Mouse (Mus musculus) kidney, embryonic 14.5 days (tissue): ENCODE results near the gene Eif2s3x. TPM values are rescaled to one million over a fixed set of nuclear protein-coding genes. Genes with fewer than 3 reads are reported as not detected.

Experiments
- ATAC-seq: fragments of 200-750 bp; cut with Nextera tagmentation; 2 replicates; pipeline ENCODE4 v1.8.0; 2017; ENCODE audit warnings: moderate number of reproducible peaks, mild to moderate bottlenecking, moderate TSS enrichment, moderate library complexity; ENCODE audit not compliant: low FRiP score, low TSS enrichment
- H3K27ac ChIP-seq: fragments of 300-500 bp; sonication (generic); 2 replicates; pipeline ENCODE4 v1.5.1; 2014; ENCODE audit warnings: low read depth, mild to moderate bottlenecking, low read length, moderate library complexity, mixed read lengths
- H3K27me3 ChIP-seq: fragments of 300-500 bp; sonication (generic); 2 replicates; pipeline ENCODE4 v1.6.1; 2014; ENCODE audit warnings: mild to moderate bottlenecking, low read length; ENCODE audit not compliant: control insufficient read depth, insufficient read depth
- H3K36me3 ChIP-seq: fragments of 300-500 bp; sonication (generic); 2 replicates; pipeline ENCODE4 v1.6.1; 2014; ENCODE audit warnings: low read length, mixed read lengths; ENCODE audit not compliant: control insufficient read depth, insufficient read depth
- H3K4me1 ChIP-seq: fragments of 300-500 bp; sonication (generic); 2 replicates; pipeline ENCODE4 v1.6.1; 2014; ENCODE audit warnings: low read length, mixed read lengths; ENCODE audit not compliant: control insufficient read depth, insufficient read depth
- H3K4me2 ChIP-seq: fragments of 300-500 bp; sonication (generic); replicated peaks from 2 replicates; pipeline ENCODE4 v1.6.1; 2014; ENCODE audit warnings: low read depth, mild to moderate bottlenecking, low read length
- H3K4me3 ChIP-seq: fragments of 300-500 bp; sonication (generic); 2 replicates; pipeline ENCODE4 v1.5.1; 2014; ENCODE audit warnings: mild to moderate bottlenecking, low read length
- H3K9ac ChIP-seq: fragments of 300-500 bp; sonication (generic); 2 replicates; pipeline ENCODE4 v1.6.1; 2014; ENCODE audit warnings: low read depth, mild to moderate bottlenecking, low read length, moderate library complexity
- H3K9me3 ChIP-seq: fragments of 300-500 bp; sonication (generic); 2 replicates; pipeline ENCODE4 v1.6.1; 2016; ENCODE audit warnings: low read length; ENCODE audit not compliant: control insufficient read depth
- WGBS: fragments of 180-500 bp; shearing (Covaris S2); extraction: QIAGEN DNeasy Blood & Tissue Kit; methylation state at CpG from one replicate; pipeline ENCODE4 v1.1.7; 2014; 5-methylcytosine and 5-hydroxymethylcytosine counted together
- polyA plus RNA-seq: library from polyadenylated mRNA; unstranded; fragments of >200 nt; fragmentation: Nextera tagmentation; extraction: Ambion mirVana; gene quantifications from 2 replicates; pipeline ENCODE4 v1.2.1, GENCODE M21; 2014

The Eif2s3x gene
- polyA plus RNA-seq, 1 experiment from 2014 or later: 78.6 TPM

- ATAC-seq: no peak
- no peak overlapping the region for H3K27ac ChIP-seq
- H3K9me3 ChIP-seq: no peaks in the 10 kb centered on the region
- peaks cover 8% of the 10 kb centered on the region; the same call in 1 of the 2 replicates for H3K27me3 ChIP-seq
- H3K36me3 ChIP-seq: no peaks in the 10 kb centered on the region
- no peaks in the 10 kb centered on the region for H3K4me1 ChIP-seq
- H3K4me2 ChIP-seq: no peak overlapping the region
- H3K9ac ChIP-seq: no peak overlapping the region
- 79% methylated on average over 1 of the region's 1 CpGs for WGBS
- H3K4me3 ChIP-seq: no peak overlapping the region
Measured at GRCm38 (mm10) chrX:94140080-94140479, 72.6 kb downstream of the Eif2s3x start.

Other genes starting within 250 kb of the Eif2s3x start
- 0.15 TPM in 1 of 2 replicates, not detected in the other for gene AU015836, start 244.2 kb downstream of the Eif2s3x start, polyA plus RNA-seq
- 24.9 and 44.1 TPM in 2 replicates for gene Zfx, start 89.2 kb downstream of the Eif2s3x start, polyA plus RNA-seq
- 8.6 and 13.5 TPM in 2 replicates for gene Klhl15, start 21.7 kb upstream of the Eif2s3x start, polyA plus RNA-seq
- 0.16 and 0.17 TPM in 2 replicates for gene Fam90a1b, start 153.9 kb upstream of the Eif2s3x start, polyA plus RNA-seq
- 113 and 118 TPM in 2 replicates for gene Apoo, start 154.3 kb upstream of the Eif2s3x start, polyA plus RNA-seq